Mouse (Mus musculus) lung, adult 2 months (tissue): ENCODE measurements around the gene Ly6g6e.

Source experiments
- CTCF ChIP-seq: fragments of 200-500 bp; IDR thresholded peaks from 2 replicates; pipeline ENCODE4 v1.5.1; 2011; ENCODE audit warnings: mild to moderate bottlenecking, low read length, control low read depth; ENCODE audit not compliant: insufficient read depth
- POLR2A ChIP-seq: fragments of 200-500 bp; IDR thresholded peaks from 2 replicates; pipeline ENCODE4 v1.6.1; 2011; ENCODE audit warnings: low read depth, mild to moderate bottlenecking, control low read depth, low read length, borderline replicate concordance; ENCODE audit errors: extremely low read depth

DNA sequence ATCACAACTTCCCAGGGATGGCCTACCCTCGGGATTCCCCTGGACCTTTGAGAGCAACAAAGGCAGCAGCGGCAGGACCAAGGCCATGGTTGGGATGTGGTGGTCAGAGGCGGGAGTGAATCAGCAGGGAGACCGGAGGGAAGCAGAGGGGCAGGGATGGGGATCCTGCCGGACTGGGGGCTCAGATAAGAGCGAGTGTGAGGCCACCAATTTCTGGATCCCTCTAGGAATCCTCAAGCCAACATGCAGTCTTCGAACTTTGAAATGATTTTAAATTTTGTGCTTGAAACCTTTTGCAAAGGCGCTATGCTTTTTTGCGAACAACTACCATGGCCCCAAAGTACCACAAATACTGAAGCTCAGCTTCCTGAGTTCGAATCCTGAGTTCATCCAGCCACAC is 10.6 kb upstream of the Ly6g6e start, which contains the start of gene Mpig6b:
- TF ChIP-seq CTCF: no peak
- no peak for TF ChIP-seq POLR2A
